Mouse (Mus musculus) forebrain, postnatal 0 days (tissue): ENCODE measurements at regions not wholly inside any gene's neighbourhood (a gene's known extent, or its start where the extent isn't known, plus 50 kb on each side); places are given as distances from the start of the nearest gene placed in this dataset.
"Not testable (repeated sequence)": the region's sequence is repeated elsewhere in the genome, so short reads cannot be mapped to it uniquely, and the experiment has no call there.

Source experiments
- ATAC-seq: fragments of 200-750 bp; cut with Nextera tagmentation; 2 replicates; pipeline ENCODE4 v1.8.0; 2017; ENCODE audit warnings: mild to moderate bottlenecking, moderate library complexity
- DNase-seq: peaks from one replicate; pipeline ENCODE4 v3.0.0-alpha.2; 2015
- H3K27ac ChIP-seq: fragments of 300-500 bp; sonication (generic); 2 replicates; pipeline ENCODE4 v1.5.1; 2014; ENCODE audit warnings: low read depth, mild to moderate bottlenecking, antibody characterized with exemption, low read length, moderate library complexity, mixed read lengths
- H3K27me3 ChIP-seq: fragments of 300-500 bp; sonication (generic); 2 replicates; pipeline ENCODE4 v1.6.1; 2014; ENCODE audit warnings: mild to moderate bottlenecking, low read length, mixed read lengths; ENCODE audit not compliant: insufficient read depth
- H3K36me3 ChIP-seq: fragments of 300-500 bp; sonication (generic); 2 replicates; pipeline ENCODE4 v1.6.1; 2014; ENCODE audit warnings: mild to moderate bottlenecking, moderate library complexity; ENCODE audit not compliant: insufficient read depth
- H3K4me1 ChIP-seq: fragments of 300-500 bp; sonication (generic); 2 replicates; pipeline ENCODE4 v1.6.1; 2014; ENCODE audit warnings: antibody characterized with exemption; ENCODE audit not compliant: insufficient read depth
- H3K4me2 ChIP-seq: fragments of 300-500 bp; sonication (generic); 2 replicates; pipeline ENCODE4 v1.6.1; 2014; ENCODE audit warnings: low read depth, mild to moderate bottlenecking, moderate library complexity
- H3K4me3 ChIP-seq: fragments of 300-500 bp; sonication (generic); 2 replicates; pipeline ENCODE4 v1.5.1; 2014; ENCODE audit warnings: low read depth, low read length, mixed read lengths
- H3K9ac ChIP-seq: fragments of 300-500 bp; sonication (generic); 2 replicates; pipeline ENCODE4 v1.6.1; 2014; ENCODE audit warnings: mild to moderate bottlenecking
- H3K9me3 ChIP-seq: fragments of 300-500 bp; sonication (generic); 2 replicates; pipeline ENCODE4 v1.6.1; 2016; ENCODE audit warnings: low read length
- CTCF ChIP-seq: sonication (generic); IDR thresholded peaks from 2 replicates; pipeline ENCODE4 v1.5.1; 2016; ENCODE audit warnings: antibody characterized with exemption, control low read depth, low read depth
- WGBS: fragments of 180-500 bp; shearing (Covaris S2); extraction: QIAGEN DNeasy Blood & Tissue Kit; methylation state at CpG from one replicate; pipeline ENCODE4 v1.1.7; 2014; 5-methylcytosine and 5-hydroxymethylcytosine counted together

GRCm38 (mm10) chr8:63734411-63734810, 217.6 kb downstream of the Sgo2b start:
- Histone ChIP-seq H3K27me3 (no peaks in the 10 kb centered on the region), H3K9ac (no peak overlapping the region), H3K9me3 (0 out of 2 replicates have a peak, but pooled peaks cover 4% of the 10 kb centered on the region), H3K4me1 (no peaks in the 10 kb centered on the region), H3K27ac (no peak overlapping the region), H3K4me2 (no peak overlapping the region), H3K36me3 (no peaks in the 10 kb centered on the region), H3K4me3 (no peak overlapping the region)
- DNase-seq (no peak), ATAC-seq (no peak)
- no peak for TF ChIP-seq CTCF

GRCm38 (mm10) chr8:63730741-63731140, 221.3 kb downstream of the Sgo2b start:
- H3K27me3 ChIP-seq, H3K4me3 ChIP-seq, ATAC-seq, H3K4me1 ChIP-seq, H3K9me3 ChIP-seq, H3K9ac ChIP-seq, H3K27ac ChIP-seq, H3K36me3 ChIP-seq, DNase-seq, H3K4me2 ChIP-seq: not testable (repeated sequence)
- 89% methylated on average over 6 of the region's 6 CpGs for WGBS
